Mouse (Mus musculus) layer of hippocampus, postnatal 25 days (tissue): ENCODE data around the gene Eri2. TPM values are rescaled to one million over a fixed set of nuclear protein-coding genes. Genes with fewer than 3 reads are reported as not detected.
A peak's percentile ranks its signal among the peaks of the same experiment; 100 is the strongest.

Experiments
- DNase-seq, 2 experiments: peaks; one replicate each; pipeline ENCODE4 v3.0.0; 2022; ENCODE audit warnings: mixed read lengths in 2 of 2, low spot score in 1 of 2; ENCODE audit errors: extremely low spot score in 1 of 2
- total RNA-seq, 2 experiments: library from RNA; stranded (reverse); gene quantifications; 2 replicates each; pipeline ENCODE4 v1.2.3; 2021

The Eri2 gene
- total RNA-seq: 1 to 10 TPM; 8.4 to 8.8 TPM

GRCm38 (mm10) chr7:119793586-119794250 lies at the start of gene Eri2, which contains the start of gene Rexo5:
Eri2 (minus strand) TSS chr7:119794058.
Rexo5 (plus strand) TSS chr7:119794006.
- peak; percentile 57 to 68 for DNase-seq

- DNase-seq: no peak
Measured at GRCm38 (mm10) chr7:119841820-119842449, 48.1 kb upstream of the Eri2 start.

- DNase-seq: no peak
Measured at GRCm38 (mm10) chr7:119835996-119836777, 42.3 kb upstream of the Eri2 start.

GRCm38 (mm10) chr7:119835371-119835770 lies 41.5 kb upstream of the Eri2 start:
- no peak for DNase-seq

- no peak for DNase-seq
Measured at GRCm38 (mm10) chr7:119808723-119809122, 14.9 kb upstream of the Eri2 start.

GRCm38 (mm10) chr7:119807396-119807795 lies 13.5 kb upstream of the Eri2 start:
- DNase-seq: no peak

- no peak for DNase-seq
Measured at GRCm38 (mm10) chr7:119800991-119801390, 7.1 kb upstream of the Eri2 start.

- DNase-seq: no peak
Measured at GRCm38 (mm10) chr7:119800488-119800887, 6.6 kb upstream of the Eri2 start.

GRCm38 (mm10) chr7:119795311-119795710 lies 1.5 kb upstream of the Eri2 start:
- no peak for DNase-seq

- no peak for DNase-seq
Measured at GRCm38 (mm10) chr7:119794251-119794638, 387 bp upstream of the Eri2 start.

- DNase-seq: no peak
Measured at GRCm38 (mm10) chr7:119789024-119789423, 4.8 kb downstream of the Eri2 start.

GRCm38 (mm10) chr7:119784908-119785307 lies 8.9 kb downstream of the Eri2 start:
- no peak for DNase-seq

- DNase-seq: no peak
Measured at GRCm38 (mm10) chr7:119783453-119783852, 10.4 kb downstream of the Eri2 start.

- DNase-seq: no peak
Measured at GRCm38 (mm10) chr7:119769895-119770294, 24.0 kb downstream of the Eri2 start.

- no peak for DNase-seq
Measured at GRCm38 (mm10) chr7:119766996-119767395, 26.9 kb downstream of the Eri2 start.

- no peak for DNase-seq
Measured at GRCm38 (mm10) chr7:119764377-119764776, 29.5 kb downstream of the Eri2 start.

- no peak for DNase-seq
Measured at GRCm38 (mm10) chr7:119762166-119762697, 31.6 kb downstream of the Eri2 start.

- DNase-seq: no peak
Measured at GRCm38 (mm10) chr7:119760527-119760951, 33.3 kb downstream of the Eri2 start, which contains the start of gene Acsm3. Acsm3 (plus strand) TSS chr7:119760923.

- no peak for DNase-seq
Measured at GRCm38 (mm10) chr7:119753696-119754095, 40.2 kb downstream of the Eri2 start.

GRCm38 (mm10) chr7:119749942-119750341 lies 43.9 kb downstream of the Eri2 start:
- no peak for DNase-seq

- no peak for DNase-seq
Measured at GRCm38 (mm10) chr7:119748761-119749160, 45.1 kb downstream of the Eri2 start.
